Mouse (Mus musculus) large intestine, adult 2 months (tissue): ENCODE measurements around the gene Slc22a17. TPM values are rescaled to one million over a fixed set of nuclear protein-coding genes. Genes with fewer than 3 reads are reported as not detected.

ENCODE experiments used
- DNase-seq: peaks from one replicate; pipeline ENCODE4 v3.0.0-alpha.2; 2012; ENCODE audit warnings: low read depth, low spot score
- WGBS: fragments of 180-500 bp; shearing (Covaris S2); methylation state at CpG from one replicate; pipeline ENCODE4 v1.1.7; 2018; 5-methylcytosine and 5-hydroxymethylcytosine counted together
- polyA plus RNA-seq: library from polyadenylated mRNA; depleted of rRNA; stranded (reverse); fragments of >200 nt; gene quantifications from 2 replicates; pipeline ENCODE4 v1.2.3, GENCODE M21; 2012

Gene Slc22a17
- polyA plus RNA-seq, 1 experiment, result 11.3 TPM

DNA sequence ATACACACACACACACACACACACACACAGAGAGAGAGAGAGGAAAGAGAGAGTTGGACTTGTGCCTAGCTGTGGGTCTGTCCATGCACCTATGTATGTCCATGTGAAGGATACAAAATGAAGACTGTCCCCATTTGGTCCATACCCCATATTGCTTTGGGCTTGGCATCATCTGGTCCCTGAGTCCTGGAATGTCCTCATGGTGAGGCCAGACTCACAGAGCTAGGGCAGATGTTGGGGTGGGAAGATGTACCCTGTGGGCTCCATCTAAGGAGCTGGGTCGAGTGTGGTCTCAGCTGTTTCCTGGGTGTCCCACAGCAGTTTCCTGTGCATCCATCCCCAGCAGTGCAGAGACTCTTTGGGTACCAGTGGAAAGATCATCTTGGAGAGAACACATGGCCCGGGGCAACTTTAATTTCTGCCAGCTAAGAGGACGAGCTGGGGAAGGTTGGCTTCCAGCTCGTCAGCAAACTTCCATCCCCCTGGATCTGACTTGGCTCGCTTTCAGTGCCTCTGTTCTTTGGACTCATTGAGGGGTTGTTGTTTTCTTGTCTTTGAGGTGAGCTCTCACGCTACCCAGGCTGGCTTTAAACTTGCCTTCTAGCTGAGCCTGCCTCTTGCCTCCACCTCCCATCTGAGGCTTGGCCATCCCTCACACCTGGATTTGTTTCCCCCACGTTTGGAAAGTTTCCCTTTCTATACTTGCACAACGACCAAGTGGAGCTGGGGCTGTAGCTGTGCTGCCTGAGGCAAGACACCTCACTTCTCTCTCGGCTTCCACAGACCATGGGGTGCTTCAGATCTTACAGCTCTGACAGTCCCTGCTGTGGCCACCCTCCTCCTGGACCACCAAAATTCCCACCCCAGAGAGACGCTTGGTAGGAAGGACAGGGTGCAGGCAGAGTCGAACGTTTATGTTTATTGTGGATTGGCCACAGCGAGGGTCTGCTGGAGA, 28.4 kb upstream of the Slc22a17 start:
- WGBS, result 42% methylated on average over 13 of the region's 13 CpGs
- DNase-seq, result no peak

GRCm38 (mm10) chr14:54940176-54940530, 27.2 kb upstream of the Slc22a17 start:
- WGBS, result 76% methylated on average over 3 of the region's 3 CpGs
- DNase-seq, result no peak

DNA sequence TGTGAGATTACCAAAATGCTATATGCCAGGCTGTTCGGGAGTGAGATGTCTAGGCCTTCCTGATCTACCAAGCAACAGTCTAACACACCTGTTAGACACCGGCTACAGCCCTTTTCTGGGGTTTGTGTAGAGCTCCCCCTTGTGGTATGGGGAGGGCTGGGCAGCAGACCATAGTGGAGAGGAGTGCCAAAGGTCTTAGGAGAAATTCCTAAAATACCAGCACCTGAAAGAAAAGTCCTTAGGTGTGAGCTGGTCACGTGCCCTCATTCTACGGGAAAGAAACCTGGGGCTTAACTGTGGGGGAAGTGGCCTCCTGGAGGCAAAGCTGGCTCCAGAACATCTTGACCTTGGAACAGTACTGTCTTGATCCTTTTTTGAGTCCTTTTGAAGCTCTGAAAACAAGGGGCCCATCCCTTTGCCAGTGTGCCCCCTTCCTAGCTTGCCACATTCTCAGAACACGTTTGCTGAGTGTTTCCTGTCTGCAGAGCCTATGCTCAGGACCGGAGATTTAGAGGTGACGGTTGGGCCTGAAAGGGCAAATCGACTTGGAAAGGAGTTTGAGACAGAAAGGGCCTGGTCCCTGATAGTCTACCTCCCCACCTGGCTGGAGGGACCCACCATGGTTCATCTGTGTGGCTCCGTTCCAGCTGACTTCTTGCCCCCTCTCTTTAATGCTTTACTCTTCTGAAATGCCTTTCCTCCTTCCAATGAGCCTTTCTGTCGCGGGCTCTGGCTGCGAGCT, 26.7 kb upstream of the Slc22a17 start:
- 52% methylated on average over 12 of the region's 12 CpGs for WGBS
- peak; percentile 46 for DNase-seq

- 85% methylated on average over 15 of the region's 15 CpGs for WGBS
- no peak for DNase-seq
Observed at GRCm38 (mm10) chr14:54938431-54939219, 25.7 kb upstream of the Slc22a17 start.

DNA sequence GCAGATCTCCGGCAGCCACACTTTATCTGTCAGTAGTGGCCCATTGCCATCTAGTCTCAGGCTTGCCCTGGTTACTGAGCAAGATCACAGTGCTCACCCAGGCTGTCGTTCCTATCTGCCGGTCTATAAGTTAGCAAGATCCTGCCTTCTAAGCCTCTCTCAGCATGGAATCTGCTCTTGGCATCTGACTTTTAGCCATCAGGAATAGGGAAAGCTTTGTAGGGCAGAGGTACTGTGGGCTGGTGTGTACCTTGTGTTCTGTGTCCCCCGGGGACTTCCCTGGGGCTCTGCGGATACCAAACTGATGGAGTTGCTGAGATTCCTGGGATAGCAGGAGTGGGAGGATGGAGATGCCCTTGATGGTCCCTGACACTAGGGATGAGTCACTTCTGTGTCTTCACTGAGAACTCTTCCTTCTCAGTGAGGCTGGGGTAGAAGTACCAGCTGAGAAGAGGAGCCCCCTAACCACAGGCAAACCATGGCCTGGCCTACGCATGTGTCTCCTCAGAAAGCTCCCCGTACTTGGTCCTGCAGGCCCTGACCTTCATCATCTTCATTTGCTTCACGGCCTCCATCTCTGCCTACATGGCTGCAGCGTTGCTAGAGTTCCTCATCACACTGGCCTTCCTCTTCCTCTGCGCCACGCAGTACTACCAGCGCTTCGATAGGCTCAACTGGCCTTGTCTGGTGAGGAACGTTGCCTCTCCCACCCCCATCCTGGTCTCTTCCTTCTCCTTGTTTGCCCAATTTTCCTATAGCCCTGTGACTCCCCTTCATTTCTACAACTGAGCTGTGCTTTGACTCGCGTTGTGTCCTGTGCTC, 24.6 kb upstream of the Slc22a17 start:
- 86% methylated on average over 16 of the region's 16 CpGs for WGBS
- DNase-seq, result no peak

GRCm38 (mm10) chr14:54936831-54937160, 23.9 kb upstream of the Slc22a17 start:
- WGBS, result 66% methylated on average over 6 of the region's 6 CpGs
- no peak for DNase-seq

- WGBS, result 49% methylated on average over 8 of the region's 8 CpGs
- DNase-seq, result no peak
Observed at GRCm38 (mm10) chr14:54935904-54936830, 23.2 kb upstream of the Slc22a17 start, which contains the start of gene Cmtm5. Gene Cmtm5, plus strand, starts transcription at chr14:54936261.

DNA sequence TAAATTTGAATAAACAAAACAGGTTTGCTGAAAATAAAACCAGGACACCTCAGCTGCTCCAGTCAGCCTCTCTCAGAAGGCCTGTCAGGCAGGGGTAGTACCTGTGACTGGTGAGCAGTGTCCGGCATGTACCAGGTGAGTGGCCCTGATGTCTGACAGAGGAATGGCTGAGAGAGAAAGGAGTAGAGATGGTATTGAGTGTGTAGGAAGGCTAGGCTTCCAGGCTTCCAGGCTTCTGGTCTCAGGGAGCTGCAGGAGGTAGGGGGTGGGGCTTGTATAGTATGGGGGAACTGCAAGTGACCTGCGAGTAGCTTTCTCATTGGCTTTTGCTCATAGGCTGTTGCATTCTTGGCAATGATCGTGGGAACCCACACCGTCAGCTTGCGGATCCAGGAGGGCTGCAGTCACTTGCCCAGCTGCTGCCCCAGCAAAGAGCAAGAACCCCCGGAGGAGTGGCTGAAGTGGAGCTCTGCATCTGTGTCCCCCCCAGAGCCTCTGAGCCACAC, 19.8 kb upstream of the Slc22a17 start, which contains the start of gene Il25:
Il25 (plus strand) TSS at position 51 of the 506 bp plus-strand sequence.
- no peak for DNase-seq
- 44% methylated on average over 6 of the region's 6 CpGs for WGBS

DNA sequence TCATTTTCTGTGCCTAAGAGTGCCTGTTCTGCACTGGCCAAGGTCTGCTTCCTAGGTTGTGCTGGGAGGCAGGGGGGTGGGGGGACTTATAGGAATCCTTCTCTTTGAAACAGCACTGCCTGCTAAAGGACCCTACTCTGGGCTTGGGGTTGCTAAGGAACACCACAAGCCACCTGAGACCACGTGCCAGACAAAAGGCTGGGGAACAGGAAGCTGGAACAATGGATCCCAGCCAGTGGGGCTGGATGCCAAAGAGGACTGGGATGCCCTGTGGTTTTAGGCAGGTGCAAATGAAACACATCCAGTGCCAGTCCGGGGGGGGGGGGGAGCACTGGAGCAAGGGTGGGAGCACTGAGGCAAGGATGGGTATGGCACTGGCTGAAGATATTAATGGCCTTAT, 17.5 kb upstream of the Slc22a17 start:
- DNase-seq, result no peak
- WGBS, result 14% methylated on average over 2 of the region's 2 CpGs

- DNase-seq, result no peak
- 60% methylated on average over 5 of the region's 5 CpGs for WGBS
Observed at GRCm38 (mm10) chr14:54929801-54930200, 16.9 kb upstream of the Slc22a17 start.

- 37% methylated on average over 7 of the region's 7 CpGs for WGBS
- DNase-seq, result no peak
Observed at GRCm38 (mm10) chr14:54927296-54927695, 14.4 kb upstream of the Slc22a17 start.

GRCm38 (mm10) chr14:54926401-54927158, 13.6 kb upstream of the Slc22a17 start:
- WGBS, result 1% methylated on average over 56 of the region's 58 CpGs
- no peak for DNase-seq

DNA sequence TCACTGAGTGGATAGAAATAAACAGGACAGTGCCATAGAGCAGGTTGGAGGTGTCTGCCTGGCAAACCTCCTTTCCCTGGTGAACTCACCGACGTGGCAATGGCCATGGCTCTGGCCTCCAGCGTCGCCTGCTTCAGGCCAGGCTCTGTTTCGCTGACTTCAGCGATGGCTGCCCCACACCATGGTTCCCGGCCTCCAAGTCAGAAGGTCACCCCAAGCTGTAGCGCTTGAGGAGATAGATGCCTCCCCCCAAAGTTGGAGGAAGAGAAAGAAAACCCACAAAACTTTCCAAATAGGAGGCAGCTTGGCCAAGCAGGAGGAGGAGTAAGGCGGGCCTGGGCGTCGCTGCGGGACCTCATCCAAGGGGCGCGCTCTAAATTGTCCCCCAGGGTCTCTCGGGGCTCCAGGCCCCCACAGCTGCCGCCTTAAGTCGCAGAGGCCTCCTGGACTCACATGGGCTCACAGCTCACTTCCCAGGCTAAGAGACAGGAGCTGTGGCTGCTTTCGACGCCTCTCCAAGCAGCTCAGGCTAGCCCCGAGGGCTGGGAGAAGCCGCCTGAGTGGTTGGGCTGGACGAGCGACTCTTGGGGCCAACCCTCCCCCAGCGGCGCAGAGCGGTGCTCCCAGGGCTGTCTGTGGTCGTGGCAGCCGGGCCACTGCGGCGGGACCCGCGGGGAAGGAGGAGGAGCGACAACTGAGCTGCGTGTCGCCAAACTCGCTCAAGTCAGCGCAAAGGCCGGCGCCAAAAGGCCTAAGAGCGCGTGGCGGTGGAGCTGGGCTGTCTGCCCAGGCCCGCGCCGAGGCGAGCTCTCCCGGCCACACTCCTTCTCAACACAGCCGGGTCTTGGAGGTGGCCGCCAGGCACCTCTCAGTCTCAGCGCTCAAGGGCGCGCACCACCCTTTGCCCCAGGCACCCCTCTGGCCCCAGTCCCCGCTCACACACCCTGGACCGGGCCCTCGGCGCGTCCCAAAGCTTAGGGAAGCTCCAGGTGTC, 12.7 kb upstream of the Slc22a17 start, which contains the start of gene Efs:
Efs (minus strand) TSS at position 778 of the 994 bp plus-strand sequence.
- DNase-seq, result no peak
- WGBS, result 11% methylated on average over 57 of the region's 57 CpGs

GRCm38 (mm10) chr14:54924641-54925348, 11.9 kb upstream of the Slc22a17 start:
- 36% methylated on average over 7 of the region's 7 CpGs for WGBS
- DNase-seq, result no peak

- 77% methylated on average over 16 of the region's 16 CpGs for WGBS
- DNase-seq, result no peak
Observed at GRCm38 (mm10) chr14:54920076-54920685, 7.2 kb upstream of the Slc22a17 start.
